Mouse (Mus musculus): ENCODE results near the gene Gipc2.

- TF ChIP-seq CTCF (IDR thresholded peaks at IDR 0.05; ENCODE audit: extremely low read depth, insufficient read depth, insufficient read length, insufficient replicate concordance) (no peak), POLR2A (IDR thresholded peaks at IDR 0.05; ENCODE audit: low read depth, low read length) (no peak)
Measured at GRCm38 (mm10) chr3:152192238-152192931, 26.4 kb upstream of the Gipc2 start.

All from spleen, adult 2 months (tissue).